Mouse (Mus musculus): ENCODE measurements around the gene Dtd1.

The Dtd1 gene

DNA sequence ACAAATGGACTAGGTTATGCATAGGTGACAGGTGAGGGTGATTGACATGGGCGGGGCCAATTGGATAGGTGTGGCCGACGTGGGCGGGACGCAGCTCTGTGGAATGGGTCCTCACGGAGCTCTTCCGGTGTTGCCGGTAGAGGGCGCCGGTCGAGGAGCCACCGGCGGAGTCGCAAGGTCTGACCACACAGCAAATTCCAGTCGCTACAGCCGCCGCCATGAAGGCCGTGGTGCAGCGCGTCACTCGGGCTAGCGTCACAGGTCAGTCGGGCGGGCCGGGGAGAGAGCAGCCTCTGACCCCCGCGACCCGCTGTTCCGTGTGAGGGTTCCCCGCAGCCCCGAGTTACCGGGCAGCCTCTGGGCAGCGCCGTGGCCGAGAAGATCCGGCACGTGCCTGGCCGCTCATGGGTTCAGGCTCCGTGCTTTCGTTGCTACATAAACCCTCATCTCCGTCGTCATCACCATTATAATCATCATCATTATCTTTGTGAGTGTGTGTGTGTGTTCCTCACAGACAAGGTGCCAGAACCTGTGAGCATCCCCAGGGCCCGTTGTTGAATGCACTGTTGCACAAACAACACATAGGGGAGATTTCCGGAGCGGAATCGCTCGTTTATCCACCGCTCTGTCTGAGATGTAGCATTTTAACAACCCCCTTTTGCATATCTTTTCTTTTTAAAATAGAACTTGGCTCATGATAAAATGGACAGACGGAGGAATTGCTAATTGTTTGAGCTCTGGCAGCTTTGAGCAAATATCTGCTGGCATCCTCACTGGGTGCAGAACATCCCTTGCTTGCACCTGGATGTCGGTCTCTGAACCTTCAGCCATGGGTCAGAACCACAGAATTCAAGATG lies at the start of gene Dtd1:
Gene Dtd1 (plus strand): TSS at position 67 of the 857 bp plus-strand sequence.
- peak; percentile 93 for DNase-seq (ENCODE audit: low read depth, low spot score)

DNA sequence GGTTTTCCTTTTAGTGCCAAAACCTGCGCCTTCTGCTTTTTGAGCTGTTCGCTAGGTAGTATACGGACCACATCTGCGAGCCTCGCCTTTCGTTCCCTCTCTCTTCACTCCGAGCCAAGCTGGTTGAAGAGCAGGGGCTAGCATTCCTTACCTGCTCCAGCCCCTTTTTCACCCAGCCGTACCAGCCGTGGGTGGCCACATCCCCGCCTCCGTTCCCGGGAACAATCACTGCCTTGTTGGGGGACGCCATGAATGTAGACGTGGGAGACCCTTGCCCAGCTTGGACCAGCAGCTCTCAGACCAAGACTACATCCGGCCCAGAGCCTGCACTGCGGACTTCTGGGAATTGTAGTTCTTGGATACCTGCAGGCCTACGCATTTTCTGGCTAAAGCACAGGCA lies 49.2 kb upstream of the Dtd1 start, which contains the start of gene Rbbp9:
Gene Rbbp9 (minus strand): TSS at position 341 of the 400 bp plus-strand sequence.
- peak; percentile 71 for DNase-seq (ENCODE audit: low read depth, low spot score)

DNA sequence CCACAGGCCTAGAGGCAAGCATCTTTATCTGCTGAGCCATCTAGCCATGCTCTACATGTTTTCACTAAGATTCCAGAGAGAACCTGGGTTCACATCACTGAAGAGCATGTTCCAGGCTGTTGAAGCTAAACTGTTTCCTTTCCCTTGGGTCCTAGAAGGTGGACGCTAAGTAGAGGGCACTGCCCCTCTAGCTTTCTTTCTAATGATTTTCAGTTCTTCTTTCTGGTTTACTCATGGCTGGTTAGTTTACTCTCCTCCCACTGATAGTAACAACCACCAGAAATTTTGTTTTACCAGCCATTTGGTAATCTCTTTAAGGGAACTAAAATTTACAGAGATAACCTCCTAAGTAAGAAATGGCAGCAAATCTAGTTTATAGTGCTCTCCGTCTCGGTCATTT lies 45.8 kb upstream of the Dtd1 start:
- no peak for DNase-seq (ENCODE audit: low read depth, low spot score)

DNA sequence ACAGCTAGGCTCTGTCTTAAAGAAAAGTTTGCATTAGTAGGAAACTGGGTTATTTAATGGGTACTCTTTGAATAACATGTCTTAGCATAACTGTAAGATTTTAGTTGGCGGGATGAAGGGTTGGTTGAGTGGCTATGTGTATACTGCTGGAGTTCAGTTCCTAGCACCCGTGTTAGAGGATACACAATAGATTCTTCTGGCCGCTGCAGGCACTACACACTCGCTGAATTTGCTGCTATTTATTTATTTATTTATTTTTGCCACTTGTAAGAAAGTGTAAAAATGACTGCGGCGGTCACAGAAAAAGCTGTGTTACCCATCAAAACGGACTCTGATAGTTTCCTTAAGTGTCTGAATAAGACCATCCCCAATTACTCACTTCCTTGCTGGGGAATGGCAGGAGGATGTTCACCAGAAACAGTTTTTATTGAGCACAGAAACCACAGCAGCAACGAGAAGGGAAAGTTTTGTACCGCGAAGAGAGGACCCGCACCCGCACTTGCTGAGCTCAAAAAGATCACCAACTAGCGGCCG lies 44.3 kb upstream of the Dtd1 start:
- DNase-seq (ENCODE audit: low read depth, low spot score), result no peak

DNA sequence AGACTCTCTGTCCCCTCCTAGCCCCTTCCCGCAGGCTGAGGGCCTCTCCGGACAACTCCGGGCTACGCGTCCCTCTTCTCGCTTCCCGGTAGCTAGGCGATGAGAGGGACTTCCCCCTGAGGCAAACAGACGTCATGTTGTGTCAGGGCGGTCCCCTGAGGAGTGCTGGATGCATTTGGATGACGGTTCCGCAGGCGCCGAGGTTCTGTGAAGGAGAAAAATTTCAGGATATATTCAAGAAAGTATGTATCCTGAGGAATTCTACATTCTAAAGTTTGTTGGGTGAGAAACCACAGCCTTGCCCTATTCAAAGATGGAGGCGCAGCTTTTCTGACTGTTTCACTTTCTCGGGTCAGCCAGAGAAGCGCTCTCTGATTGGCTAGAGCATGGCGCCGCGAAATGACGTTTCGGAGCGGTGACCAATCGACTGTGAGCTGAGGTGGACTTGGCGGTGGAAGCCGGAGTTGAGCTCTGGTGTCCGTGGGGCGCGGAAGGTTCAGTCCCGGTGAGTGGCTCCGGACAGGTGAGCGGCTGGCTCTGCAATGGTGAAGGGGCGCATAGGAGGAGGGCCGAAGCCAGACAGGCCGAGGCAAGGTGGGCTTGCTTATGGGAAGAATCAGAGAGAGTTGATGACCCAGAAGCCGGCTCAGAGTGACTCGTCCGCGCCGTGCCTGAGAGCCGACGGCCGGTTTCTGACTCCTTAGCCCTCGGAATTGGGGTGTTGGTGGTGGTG lies 43.7 kb upstream of the Dtd1 start, which contains the start of gene Sec23b:
Gene Sec23b (plus strand): TSS at position 410 of the 733 bp plus-strand sequence.
- DNase-seq (ENCODE audit: low read depth, low spot score), result peak; percentile 97

DNA sequence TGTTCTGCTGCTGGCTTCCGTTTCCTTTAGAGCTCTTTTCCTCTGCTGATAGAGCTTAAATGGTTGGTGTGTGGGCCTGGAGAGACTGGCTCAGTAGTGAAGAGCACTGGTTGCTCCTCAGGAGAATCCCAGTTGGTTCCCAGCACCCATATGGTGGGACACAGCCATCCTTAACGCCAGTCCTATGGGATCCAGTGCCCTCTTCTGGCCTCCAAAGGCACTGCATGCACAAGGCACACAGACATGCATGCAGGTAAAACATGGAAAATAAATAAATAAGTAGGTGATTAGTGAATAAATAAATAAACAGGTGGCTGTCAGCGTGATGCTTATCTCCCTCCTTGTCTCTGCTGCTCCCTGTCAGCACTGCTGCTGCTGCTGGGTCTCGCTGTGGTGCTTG lies 11.0 kb upstream of the Dtd1 start:
- peak; percentile 23 for DNase-seq (ENCODE audit: low read depth, low spot score)

DNA sequence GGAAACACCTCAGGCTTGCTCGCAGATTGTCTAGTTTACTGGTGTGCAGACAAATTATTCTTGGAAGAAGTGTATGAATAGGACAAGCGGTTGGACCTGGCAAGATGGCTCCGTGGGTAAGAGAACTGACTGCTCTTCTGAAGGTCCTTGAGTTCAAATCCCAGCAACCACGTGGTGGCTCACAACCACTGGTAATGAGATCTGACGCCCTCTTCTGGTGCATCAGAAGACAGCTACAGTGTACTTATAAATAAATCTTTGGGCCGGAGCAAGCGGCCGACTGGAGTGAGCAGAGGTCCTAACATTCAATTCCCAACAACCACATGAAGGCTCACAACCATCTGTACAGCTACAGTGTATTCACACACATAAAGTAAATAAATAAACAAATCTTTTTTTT lies 6.7 kb upstream of the Dtd1 start:
- peak; percentile 42 for DNase-seq (ENCODE audit: low read depth, low spot score)

DNA sequence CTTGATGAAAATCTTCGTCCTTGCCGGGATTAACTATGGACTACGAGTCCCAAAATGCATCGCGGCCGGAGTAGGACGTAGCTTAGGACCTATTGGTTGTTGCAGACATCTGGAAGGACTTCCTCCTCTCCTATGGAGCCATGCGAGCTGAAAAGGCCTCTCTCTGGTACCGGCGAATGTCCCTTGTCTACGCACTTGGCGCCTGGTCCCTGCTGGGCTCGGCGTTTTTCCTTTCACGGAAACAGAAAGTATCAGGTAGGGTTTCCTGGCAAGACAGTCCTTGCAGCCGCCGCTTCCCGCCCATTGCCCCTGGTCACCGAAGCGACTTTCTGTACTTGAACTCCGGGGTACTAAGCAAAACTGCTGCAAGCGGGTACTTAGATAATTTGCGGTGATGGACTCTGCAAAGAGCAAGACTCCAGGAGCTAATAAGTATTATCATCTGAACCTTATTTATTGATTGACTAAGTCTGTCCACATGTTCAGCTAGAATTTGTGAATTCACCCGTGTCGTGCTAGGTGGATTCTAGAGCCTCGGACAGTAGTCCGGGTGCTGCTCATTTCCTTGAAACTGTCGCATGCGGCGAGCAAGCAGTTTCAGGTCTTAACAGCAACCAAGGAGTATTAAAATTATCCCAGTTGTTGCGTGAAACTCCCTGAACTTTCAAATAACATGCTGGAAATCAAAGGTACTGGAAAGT lies 5.6 kb upstream of the Dtd1 start, which contains the start of gene Smim26:
Gene Smim26 (plus strand): TSS at position 104 of the 701 bp plus-strand sequence.
- peak; percentile 82 for DNase-seq (ENCODE audit: low read depth, low spot score)

DNA sequence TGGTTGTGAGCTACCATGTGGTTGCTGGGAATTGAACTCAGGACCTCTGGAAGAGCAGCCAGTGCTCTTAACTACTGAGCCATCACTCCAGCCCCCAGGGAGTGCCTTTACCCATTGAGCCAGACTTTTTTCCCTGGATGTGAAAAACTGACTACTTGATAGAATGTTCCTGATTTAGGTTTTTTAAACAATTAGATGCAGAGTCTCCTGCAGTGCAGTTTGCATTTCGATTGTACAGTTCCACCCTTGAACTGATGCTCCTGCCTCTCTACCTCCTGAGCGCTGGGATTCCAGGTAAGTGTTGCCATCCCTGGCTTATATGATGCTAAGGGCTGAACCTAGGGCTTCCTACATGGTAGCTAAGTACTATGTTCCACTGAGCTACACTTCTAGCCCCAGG lies 1.7 kb upstream of the Dtd1 start:
- no peak for DNase-seq (ENCODE audit: low read depth, low spot score)

DNA sequence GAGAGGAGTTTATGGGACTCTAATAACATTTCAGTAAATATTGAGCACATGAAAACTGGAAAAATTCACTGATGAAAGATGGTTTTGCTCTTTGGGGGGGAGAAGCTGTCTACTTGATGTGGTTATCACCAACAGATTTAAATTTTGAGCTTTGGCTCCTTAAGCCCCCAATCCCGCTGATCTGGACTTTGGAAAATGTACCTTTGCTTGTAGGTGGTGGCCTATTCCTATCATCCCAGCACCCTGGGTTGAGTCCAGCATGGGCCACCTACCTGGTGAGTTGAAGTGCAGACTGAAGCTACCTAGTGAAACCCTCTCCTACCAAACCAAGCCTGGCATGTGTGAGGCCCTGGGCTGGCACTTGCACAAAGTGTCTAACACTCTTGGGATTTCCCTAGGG lies 1.9 kb downstream of the Dtd1 start:
- DNase-seq (ENCODE audit: low read depth, low spot score), result no peak

DNA sequence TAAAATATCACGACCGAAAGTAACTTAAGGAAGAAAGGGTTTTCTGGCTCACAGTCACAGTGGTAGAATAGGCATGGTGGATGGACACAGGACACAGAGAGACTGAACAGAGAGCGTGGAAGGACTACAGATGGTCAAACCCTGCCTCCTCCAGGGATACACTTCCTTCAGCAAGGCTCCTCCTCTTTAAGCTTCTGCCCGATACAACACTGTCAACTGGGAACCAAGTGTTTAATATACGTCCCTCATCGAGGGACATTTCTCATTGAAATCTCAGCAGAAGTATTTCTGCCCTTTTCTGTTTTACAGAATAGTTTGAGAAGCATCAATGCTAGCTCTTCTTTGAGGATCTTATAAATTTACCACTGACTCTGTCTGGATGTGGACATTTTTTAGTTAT lies 14.3 kb downstream of the Dtd1 start:
- no peak for DNase-seq (ENCODE audit: low read depth, low spot score)

DNA sequence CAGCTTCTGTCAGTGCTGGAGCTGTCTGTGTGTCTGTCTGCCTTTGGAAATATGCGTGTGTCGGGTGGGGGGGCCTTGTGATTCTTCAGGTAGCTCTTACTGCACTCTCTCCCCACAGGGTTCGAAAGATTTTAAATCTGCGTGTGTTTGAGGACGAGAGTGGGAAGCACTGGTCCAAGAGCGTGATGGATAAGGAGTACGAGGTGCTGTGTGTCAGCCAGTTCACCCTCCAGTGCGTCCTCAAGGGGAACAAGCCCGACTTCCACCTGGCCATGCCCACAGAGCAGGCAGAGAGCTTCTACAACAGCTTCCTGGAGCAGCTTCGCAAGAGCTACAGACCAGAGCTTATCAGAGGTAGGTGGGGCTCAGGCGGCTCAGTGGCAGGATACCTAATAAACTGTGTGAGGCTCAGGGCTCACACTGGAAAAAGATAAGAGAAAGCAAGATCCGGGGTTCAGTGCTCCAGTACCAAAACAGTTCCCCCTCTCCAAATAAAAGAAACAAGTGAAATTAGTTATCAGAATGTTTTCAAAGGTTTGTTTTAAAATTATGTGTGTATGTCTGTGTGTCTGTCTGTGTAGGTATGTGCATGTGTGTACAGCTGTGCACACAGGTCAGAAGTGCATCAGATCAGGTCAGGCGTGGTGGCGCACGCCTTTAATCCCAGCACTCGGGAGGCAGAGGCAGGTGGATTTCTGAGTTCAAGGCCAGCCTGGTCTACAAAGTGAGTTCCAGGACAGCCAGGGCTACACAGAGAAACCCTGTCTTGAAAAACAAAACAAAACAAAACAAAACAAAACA lies 17.6 kb downstream of the Dtd1 start:
- DNase-seq (ENCODE audit: low read depth, low spot score), result no peak

DNA sequence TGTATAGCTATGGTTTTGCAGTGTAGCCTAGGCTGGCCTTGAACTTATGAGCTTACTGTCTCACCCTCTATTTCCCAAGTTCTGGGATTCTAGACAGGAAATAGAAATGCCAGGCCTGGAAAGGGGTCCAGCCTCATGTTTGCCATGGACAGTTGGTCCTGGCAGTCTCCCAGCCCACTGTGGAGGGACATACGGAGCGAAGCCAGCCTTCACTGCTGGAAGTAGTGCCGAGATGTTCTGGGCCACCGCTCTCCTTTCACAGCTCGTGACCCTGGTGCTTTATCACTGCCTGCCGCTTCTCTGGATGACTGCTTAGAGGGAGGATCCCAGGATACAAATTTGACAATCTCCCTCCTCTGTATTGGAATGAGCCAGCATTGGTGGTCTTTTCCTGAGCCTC lies 21.8 kb downstream of the Dtd1 start:
- no peak for DNase-seq (ENCODE audit: low read depth, low spot score)

DNA sequence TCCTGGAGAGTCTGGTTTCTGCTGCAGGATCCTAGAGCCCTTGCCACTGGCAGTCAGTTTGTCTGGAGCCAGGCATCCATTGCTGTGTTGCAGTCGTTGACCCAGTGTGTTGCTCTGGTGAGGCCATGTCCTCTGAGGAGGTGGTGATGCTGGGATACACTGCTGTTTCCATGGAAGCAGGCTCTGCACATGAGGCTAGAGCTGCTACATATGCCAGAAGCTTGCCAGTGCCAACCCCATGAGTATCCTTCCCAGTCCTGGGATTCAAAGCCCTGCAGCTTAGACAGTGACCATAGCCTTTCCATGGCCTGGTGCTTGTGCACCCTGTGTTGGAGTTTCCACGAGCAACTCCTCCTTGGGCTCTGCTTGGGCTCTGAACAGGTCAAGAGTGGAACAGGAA lies 33.9 kb downstream of the Dtd1 start:
- no peak for DNase-seq (ENCODE audit: low read depth, low spot score)

DNA sequence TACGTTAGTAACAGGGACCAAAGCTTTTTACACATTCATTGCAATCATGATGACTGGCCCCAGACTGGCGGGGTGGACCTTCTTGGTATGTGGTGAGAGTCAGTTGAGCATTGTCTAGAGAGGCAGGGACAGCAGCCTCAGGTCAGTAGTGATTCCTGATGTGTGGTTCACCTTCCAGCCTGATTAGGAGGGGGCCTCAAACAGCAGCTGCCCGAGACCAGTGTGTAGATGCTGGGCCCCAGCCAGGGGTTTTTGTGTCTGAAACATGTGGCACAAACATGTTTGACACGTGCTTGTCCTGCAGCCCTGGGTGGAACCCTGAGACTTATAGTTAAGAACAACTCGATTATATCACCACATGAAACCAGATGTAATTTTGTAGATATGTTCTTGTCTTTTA lies 34.5 kb downstream of the Dtd1 start:
- DNase-seq (ENCODE audit: low read depth, low spot score), result no peak

DNA sequence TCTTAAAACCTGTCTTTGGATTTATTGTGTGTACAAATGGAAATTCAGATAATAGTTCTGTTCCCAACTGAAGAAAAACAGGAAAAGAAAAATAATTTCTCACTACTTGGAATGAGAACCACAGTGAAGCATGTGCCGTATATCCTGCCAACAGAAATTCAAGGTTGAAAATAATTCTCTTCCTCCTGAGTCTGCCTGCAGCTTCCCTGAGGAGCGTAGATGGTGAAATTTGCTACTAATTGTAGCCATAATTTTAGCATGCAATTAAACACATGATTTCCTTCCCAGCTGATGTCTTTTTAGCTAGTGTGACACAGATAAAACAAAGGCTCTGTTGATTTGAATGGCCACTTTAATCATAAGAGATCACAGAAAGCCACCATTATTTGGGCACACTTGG lies 35.0 kb downstream of the Dtd1 start:
- DNase-seq (ENCODE audit: low read depth, low spot score), result no peak

DNA sequence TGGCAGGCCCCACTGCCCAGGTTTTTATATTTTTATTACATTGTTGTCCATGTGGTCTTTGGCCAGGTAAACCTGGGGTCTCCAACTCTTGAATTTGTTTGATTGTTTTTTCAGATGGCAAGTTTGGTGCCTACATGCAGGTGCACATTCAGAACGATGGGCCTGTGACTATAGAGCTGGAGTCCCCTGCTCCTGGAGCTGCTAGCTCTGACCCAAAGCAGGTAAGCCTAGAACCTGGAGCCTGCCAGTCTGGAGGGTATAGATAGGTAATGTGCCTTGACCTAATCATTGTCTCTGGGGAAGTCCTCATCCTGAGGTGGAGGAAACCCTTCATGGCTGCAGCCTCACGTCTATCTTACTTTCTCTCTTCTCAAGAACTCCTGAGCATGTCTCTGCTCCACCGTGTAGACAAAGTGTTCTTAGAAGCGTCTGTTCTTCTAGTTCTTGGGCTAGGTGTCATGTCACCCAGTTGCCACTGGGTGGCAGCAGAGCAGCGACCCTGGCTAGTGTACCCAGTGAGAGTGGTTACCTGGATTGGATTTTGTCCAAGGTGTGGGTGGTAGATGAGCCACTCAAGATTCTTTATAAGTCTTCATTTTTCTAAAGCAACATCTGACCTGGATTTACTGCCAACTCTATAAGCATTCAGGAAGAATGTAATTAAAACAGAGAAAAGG lies 36.1 kb downstream of the Dtd1 start:
- peak; percentile 73 for DNase-seq (ENCODE audit: low read depth, low spot score)

DNA sequence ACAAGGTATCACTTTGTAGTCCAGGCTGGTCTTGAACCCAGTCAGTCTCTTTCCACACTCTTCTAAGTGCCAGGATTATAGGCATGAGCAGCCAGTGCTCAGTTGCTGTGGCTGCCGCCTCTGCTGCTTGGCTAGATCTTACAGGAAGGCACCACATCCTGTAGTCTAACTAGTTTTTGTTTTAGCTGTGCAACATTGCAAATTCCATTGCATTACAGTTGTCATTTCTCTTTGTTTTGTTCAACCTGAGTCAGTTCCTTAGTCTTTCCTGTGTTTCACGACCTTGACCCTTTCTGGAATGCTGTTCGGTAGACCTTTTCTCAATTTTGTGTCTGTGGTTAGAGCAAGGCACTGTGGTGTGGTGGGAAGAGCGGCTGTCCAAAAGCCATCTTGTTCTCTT lies 37.5 kb downstream of the Dtd1 start:
- no peak for DNase-seq (ENCODE audit: low read depth, low spot score)

DNA sequence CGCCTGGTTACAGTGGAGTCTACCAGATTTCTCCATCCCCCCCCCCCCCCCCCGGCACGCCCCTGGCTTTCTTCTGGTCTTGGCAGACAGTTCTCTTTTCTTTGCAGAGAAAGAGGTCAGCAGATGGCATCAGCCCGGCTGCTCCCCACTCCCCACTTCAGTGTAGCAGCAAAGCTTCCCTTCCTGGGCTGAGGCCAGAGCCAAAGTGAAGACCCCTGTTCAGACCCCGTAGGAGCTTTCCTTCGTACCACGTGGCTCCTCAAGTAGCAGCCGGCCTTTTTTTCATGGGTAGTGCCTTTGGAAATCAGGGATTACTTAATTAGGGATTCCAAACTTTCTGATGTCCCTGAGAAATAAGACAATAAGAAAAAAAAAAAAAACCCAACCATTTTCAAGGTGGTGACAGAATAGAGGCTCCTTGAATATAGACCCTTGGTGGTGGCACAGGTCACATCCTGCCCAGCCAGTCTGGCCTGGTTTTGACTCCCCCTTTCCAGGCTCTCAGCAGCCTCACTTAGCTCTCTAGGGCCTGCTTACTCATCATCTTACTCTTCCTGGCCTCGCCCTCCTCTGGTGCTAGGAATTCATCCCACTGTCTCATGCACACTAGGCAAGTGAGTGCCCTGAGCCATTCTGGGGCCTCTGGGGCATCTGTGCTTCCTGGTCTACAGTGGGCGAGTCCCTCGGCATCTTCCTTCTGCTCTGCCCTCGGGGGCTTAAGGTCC lies 38.1 kb downstream of the Dtd1 start:
- DNase-seq (ENCODE audit: low read depth, low spot score), result no peak

DNA sequence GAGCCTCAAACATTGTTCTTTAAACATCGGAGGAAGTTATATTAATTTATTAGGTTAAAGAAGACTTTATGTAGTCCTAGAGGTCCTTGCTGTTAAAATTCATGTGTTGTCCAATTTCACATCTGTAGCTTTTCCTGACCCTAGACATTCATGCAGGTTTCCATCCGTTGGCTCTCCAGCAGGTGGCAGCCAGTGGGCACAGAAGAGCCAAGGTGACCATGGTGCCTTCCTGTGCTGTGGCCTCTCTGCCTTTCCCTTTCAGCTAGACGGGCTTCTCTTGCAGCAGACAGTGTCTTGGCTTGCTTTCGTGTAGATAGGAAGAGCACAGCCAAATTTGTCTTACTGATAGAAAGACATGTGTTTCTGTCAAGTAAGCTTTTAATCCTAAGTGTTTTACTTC lies 39.0 kb downstream of the Dtd1 start:
- DNase-seq (ENCODE audit: low read depth, low spot score), result no peak
